Mouse (Mus musculus) right cerebral cortex, postnatal 14 days (tissue): ENCODE measurements around the gene Nceh1.

Experiments used
- DNase-seq: peaks from one replicate; pipeline ENCODE4 v3.0.0; 2022

Gene Nceh1

GRCm38 (mm10) chr3:27191856-27192255, 9.1 kb downstream of the Nceh1 start:
- DNase-seq, result no peak

- DNase-seq, result no peak
Measured at GRCm38 (mm10) chr3:27193844-27194317, 11.1 kb downstream of the Nceh1 start.

- no peak for DNase-seq
Measured at GRCm38 (mm10) chr3:27195153-27195552, 12.4 kb downstream of the Nceh1 start.

- DNase-seq, result no peak
Measured at GRCm38 (mm10) chr3:27195573-27196227, 12.9 kb downstream of the Nceh1 start.

- DNase-seq, result no peak
Measured at GRCm38 (mm10) chr3:27196529-27196928, 13.8 kb downstream of the Nceh1 start.

DNA sequence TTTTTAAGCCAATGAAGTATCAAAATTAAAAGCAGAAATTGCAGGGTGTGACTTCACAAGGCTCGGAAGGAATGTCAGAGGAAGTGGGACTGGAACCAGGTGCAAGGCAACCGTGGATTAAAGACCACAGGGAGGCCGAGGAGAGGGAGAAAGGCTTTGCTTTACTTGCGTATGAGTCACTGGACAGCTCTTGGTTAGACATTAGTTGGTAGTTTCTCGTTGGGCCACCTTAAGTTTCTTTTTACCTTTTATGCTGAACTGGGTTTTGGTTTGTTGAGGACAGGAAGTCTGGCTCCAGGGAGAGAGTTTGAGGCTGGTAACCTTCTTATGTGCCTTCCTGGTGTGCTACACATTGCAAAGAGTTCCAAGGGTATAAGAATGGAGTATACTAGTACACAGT, 15.1 kb downstream of the Nceh1 start:
- no peak for DNase-seq

GRCm38 (mm10) chr3:27199120-27199519, 16.4 kb downstream of the Nceh1 start:
- DNase-seq, result no peak

GRCm38 (mm10) chr3:27201728-27202411, 19.1 kb downstream of the Nceh1 start:
- DNase-seq, result no peak

DNA sequence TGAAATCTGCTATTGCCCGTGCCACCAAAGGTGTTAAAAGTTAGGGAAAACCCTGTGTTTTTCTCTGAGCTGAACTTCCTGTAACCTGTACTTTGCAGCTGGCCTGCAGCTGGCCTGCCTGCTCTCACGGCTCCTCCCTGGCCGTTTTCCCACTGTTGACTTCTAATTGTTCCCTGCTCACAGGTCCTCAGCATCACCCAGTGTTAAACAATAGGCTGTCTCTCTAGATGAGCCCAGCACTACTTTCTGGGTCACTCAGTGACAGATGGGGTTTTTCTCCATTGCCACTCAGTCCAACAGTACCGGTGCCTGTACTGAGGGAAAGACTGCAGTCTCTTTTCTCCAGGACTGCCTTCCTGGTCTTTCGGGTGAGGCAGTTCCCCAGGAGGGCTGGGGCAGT, 22.3 kb downstream of the Nceh1 start:
- no peak for DNase-seq

GRCm38 (mm10) chr3:27205514-27206220, 22.9 kb downstream of the Nceh1 start:
- DNase-seq, result no peak

GRCm38 (mm10) chr3:27206221-27206560, 23.4 kb downstream of the Nceh1 start:
- DNase-seq, result no peak

DNA sequence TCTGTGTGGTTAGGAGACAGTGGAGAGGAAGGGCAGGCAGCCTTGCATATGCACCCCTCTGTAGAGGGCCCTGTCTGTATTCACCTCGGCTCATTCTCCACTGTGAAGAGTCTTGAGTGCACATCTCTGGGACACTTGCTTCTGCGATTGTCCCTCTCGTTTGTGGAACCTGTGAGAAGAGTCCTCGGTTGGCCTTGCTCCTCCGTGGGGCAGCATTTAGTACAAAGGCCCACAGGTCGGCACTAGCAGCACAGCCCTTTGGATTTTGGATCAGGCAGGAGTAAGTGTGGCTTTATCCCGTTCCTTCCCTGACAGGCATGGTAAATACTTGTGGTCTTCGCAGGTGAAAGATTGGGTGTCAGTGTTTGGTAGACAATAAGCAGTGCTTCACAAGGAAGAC, 23.8 kb downstream of the Nceh1 start:
- DNase-seq, result no peak

GRCm38 (mm10) chr3:27209707-27210106, 26.9 kb downstream of the Nceh1 start:
- no peak for DNase-seq

DNA sequence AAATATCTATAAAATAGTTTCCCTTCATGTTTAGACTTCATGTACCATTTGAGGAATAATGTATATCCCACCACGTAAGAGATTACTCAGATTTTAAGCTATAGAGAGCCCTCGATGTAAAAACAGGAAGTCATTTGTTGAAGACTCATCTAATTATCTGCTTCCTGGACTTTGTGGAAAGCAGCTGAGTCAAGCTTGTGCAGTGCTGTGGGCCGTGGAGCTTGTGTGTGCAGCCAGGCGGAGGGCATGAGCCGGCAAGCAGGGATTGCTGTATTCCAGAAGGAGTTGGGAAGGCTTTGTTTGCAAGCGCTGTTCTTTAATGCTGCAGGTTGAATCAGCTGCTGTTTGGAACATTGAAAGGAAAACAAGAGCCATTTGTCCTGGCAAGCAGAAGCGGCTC, 27.5 kb downstream of the Nceh1 start:
- DNase-seq, result no peak

- DNase-seq, result no peak
Measured at GRCm38 (mm10) chr3:27214016-27214816, 31.5 kb downstream of the Nceh1 start.

DNA sequence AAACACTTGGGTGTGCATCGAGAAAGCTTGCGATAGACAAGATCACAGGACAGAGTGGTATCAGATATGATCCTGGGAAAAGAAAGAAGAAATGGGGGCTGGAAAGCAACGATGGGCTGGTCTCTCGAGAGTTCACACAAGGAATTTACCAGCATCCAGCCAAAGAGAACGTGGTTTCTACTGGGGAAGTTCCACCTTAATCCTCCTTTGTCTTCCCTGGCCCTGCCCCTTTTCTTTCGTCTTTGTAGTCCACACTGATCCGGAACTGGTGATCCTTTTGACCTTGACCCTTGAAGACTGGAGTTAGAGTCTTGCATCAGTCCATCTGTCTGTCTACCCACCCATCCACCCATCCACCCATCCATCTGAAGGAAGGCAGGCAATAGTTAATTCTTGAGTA, 34.6 kb downstream of the Nceh1 start:
- no peak for DNase-seq

- no peak for DNase-seq
Measured at GRCm38 (mm10) chr3:27218604-27219003, 35.8 kb downstream of the Nceh1 start.

- DNase-seq, result no peak
Measured at GRCm38 (mm10) chr3:27222052-27222451, 39.3 kb downstream of the Nceh1 start.

GRCm38 (mm10) chr3:27222488-27222887, 39.7 kb downstream of the Nceh1 start:
- no peak for DNase-seq

- DNase-seq, result no peak
Measured at GRCm38 (mm10) chr3:27227629-27228453, 45.1 kb downstream of the Nceh1 start.

- no peak for DNase-seq
Measured at GRCm38 (mm10) chr3:27228530-27229309, 46.0 kb downstream of the Nceh1 start.

- DNase-seq, result no peak
Measured at GRCm38 (mm10) chr3:27233361-27233760, 50.6 kb downstream of the Nceh1 start.
